Mouse (Mus musculus) embryonic fibroblast, embryonic 13.5 days (primary cell): ENCODE results near the gene Nexn.

Experiments
- CTCF ChIP-seq: IDR thresholded peaks from 2 replicates; pipeline ENCODE4 v1.5.1; 2011; ENCODE audit warnings: mild to moderate bottlenecking, control low read depth, low read length, moderate library complexity, borderline replicate concordance; ENCODE audit not compliant: insufficient read depth
- POLR2A ChIP-seq: IDR thresholded peaks from 2 replicates; pipeline ENCODE4 v1.6.1; 2011; ENCODE audit warnings: low read depth, mild to moderate bottlenecking, control low read depth, low read length, moderate library complexity

- no peak for TF ChIP-seq CTCF
- TF ChIP-seq POLR2A: no peak
Measured at GRCm38 (mm10) chr3:152261948-152262347, 4.2 kb downstream of the Nexn start.
